ENCODE assay signal across 17 mouse cellular contexts in genomic region chr12:80858307-80858706, GRCm38 (mm10).
A peak's percentile ranks its signal among the peaks of the same experiment; 100 is the strongest.
DNase-seq lines count a peak whose midpoint lies in the region; ATAC-seq and TF ChIP-seq lines count a peak whose summit lies in the region.
"Had no signal": no experiment of that assay in that cellular context is flagged by ENCODE, and none has a peak within 500 bp of the region (broad histone marks: within the 10 kb centered on the region; RNA-seq: fewer than 3 reads in every experiment).

No protein-coding gene starts in this region.

- no peak for TF ChIP-seq EP300 in lung, postnatal 0 days (IDR thresholded peaks at IDR 0.05)

- H3K4me2 ChIP-seq in hindbrain, embryonic 16.5 days (ENCODE audit: low read length): no peak overlapping the region
- H3K4me2 ChIP-seq in forebrain, embryonic 14.5 days (ENCODE audit: low read length): no peak overlapping the region
- H3K4me2 ChIP-seq in midbrain, embryonic 12.5 days (replicated peaks): no peak overlapping the region
- no peak overlapping the region for H3K4me2 ChIP-seq in neural tube, embryonic 15.5 days
- H3K4me2 ChIP-seq in lung, postnatal 0 days (replicated peaks; ENCODE audit: low read depth, low read length): no peak overlapping the region
- H3K4me2 ChIP-seq: heart, embryonic 13.5 days; kidney, embryonic 15.5 days had no signal

- TF ChIP-seq CTCF in lung, postnatal 0 days (IDR thresholded peaks at IDR 0.05): no peak

- no peaks in the 10 kb centered on the region for H3K27me3 ChIP-seq in hindbrain, embryonic 10.5 days (ENCODE audit: insufficient read depth, poor library complexity, severe bottlenecking)
- no peaks in the 10 kb centered on the region for H3K27me3 ChIP-seq in hindbrain, embryonic 16.5 days (replicated peaks; ENCODE audit: control insufficient read depth, insufficient read depth, low read length)
- H3K27me3 ChIP-seq in forebrain, embryonic 14.5 days (replicated peaks; ENCODE audit: control insufficient read depth, insufficient read depth, low read length): no peaks in the 10 kb centered on the region
- H3K27me3 ChIP-seq in midbrain, embryonic 12.5 days: no peaks in the 10 kb centered on the region
- no peaks in the 10 kb centered on the region for H3K27me3 ChIP-seq in neural tube, embryonic 15.5 days (replicated peaks)
- no peaks in the 10 kb centered on the region for H3K27me3 ChIP-seq in lung, postnatal 0 days (replicated peaks; ENCODE audit: insufficient read depth, low read length)
- H3K27me3 ChIP-seq: heart, embryonic 13.5 days; kidney, embryonic 15.5 days had no signal

- H3K4me3 ChIP-seq in hindbrain, embryonic 10.5 days: no peak overlapping the region
- no peak overlapping the region for H3K4me3 ChIP-seq in hindbrain, embryonic 16.5 days (ENCODE audit: low read length)
- no peak overlapping the region for H3K4me3 ChIP-seq in forebrain, embryonic 14.5 days (ENCODE audit: low read depth, low read length)
- H3K4me3 ChIP-seq in midbrain, embryonic 12.5 days: no peak overlapping the region
- H3K4me3 ChIP-seq in neural tube, embryonic 15.5 days (replicated peaks): no peak overlapping the region
- no peak overlapping the region for H3K4me3 ChIP-seq in lung, postnatal 0 days (ENCODE audit: low read depth, low read length)
- H3K4me3 ChIP-seq: heart, embryonic 13.5 days; kidney, embryonic 15.5 days; limb, embryonic 10.5 days had no signal

- H3K27ac ChIP-seq in hindbrain, embryonic 10.5 days: peak overlapping the region; percentile 80
- H3K27ac ChIP-seq in hindbrain, embryonic 16.5 days (ENCODE audit: low read depth, low read length): no peak overlapping the region
- peak overlapping the region; percentile 68 for H3K27ac ChIP-seq in forebrain, embryonic 14.5 days (ENCODE audit: low read depth, low read length)
- peak overlapping the region; percentile 77 for H3K27ac ChIP-seq in midbrain, embryonic 12.5 days (replicated peaks)
- peak overlapping the region; percentile 45; the same call in 1 of the 2 replicates for H3K27ac ChIP-seq in neural tube, embryonic 15.5 days (replicated peaks)
- H3K27ac ChIP-seq in lung, postnatal 0 days (ENCODE audit: low read length): no peak overlapping the region
- H3K27ac ChIP-seq: heart, embryonic 13.5 days; kidney, embryonic 15.5 days; limb, embryonic 10.5 days; liver, embryonic 14.5 days had no signal

- H3K36me3 ChIP-seq in hindbrain, embryonic 10.5 days: no peaks in the 10 kb centered on the region
- no peaks in the 10 kb centered on the region for H3K36me3 ChIP-seq in hindbrain, embryonic 16.5 days (ENCODE audit: control insufficient read depth, insufficient read depth, low read length)
- H3K36me3 ChIP-seq in forebrain, embryonic 14.5 days (ENCODE audit: control insufficient read depth, insufficient read depth, low read length): no peaks in the 10 kb centered on the region
- no peaks in the 10 kb centered on the region for H3K36me3 ChIP-seq in midbrain, embryonic 12.5 days
- no peaks in the 10 kb centered on the region for H3K36me3 ChIP-seq in neural tube, embryonic 15.5 days
- no peaks in the 10 kb centered on the region for H3K36me3 ChIP-seq in lung, postnatal 0 days (ENCODE audit: insufficient read depth, low read length)
- H3K36me3 ChIP-seq: heart, embryonic 13.5 days; kidney, embryonic 15.5 days; limb, embryonic 10.5 days had no signal

- no peak overlapping the region for H3K9ac ChIP-seq in hindbrain, embryonic 16.5 days (ENCODE audit: low read depth, low read length)
- no peak overlapping the region for H3K9ac ChIP-seq in forebrain, embryonic 14.5 days (ENCODE audit: low read length)
- no peak overlapping the region for H3K9ac ChIP-seq in midbrain, embryonic 12.5 days (replicated peaks)
- H3K9ac ChIP-seq in neural tube, embryonic 15.5 days (replicated peaks): no peak overlapping the region
- H3K9ac ChIP-seq in lung, postnatal 0 days (replicated peaks; ENCODE audit: low read depth): no peak overlapping the region
- H3K9ac ChIP-seq: heart, embryonic 13.5 days; kidney, embryonic 15.5 days; liver, embryonic 14.5 days had no signal

- ATAC-seq in hindbrain, embryonic 16.5 days: no peak
- peak; percentile 60 for ATAC-seq in forebrain, embryonic 14.5 days
- ATAC-seq in midbrain, embryonic 12.5 days (ENCODE audit: low FRiP score, low read depth): peak; percentile 90
- ATAC-seq in neural tube, embryonic 15.5 days (ENCODE audit: low FRiP score): no peak
- no peak for ATAC-seq in lung, postnatal 0 days

- peak; percentile 76 for DNase-seq in hindbrain, embryonic 10.5 days (ENCODE audit: low spot score)
- DNase-seq in forebrain, embryonic 14.5 days (ENCODE audit: low spot score): peak; percentile 51
- no peak for DNase-seq in lung, postnatal 0 days (ENCODE audit: low spot score)
- DNase-seq in adrenal gland, postnatal 10 days: no peak
- DNase-seq in layer of hippocampus, postnatal 10 days (ENCODE audit: low spot score in 2 of 2): no peak
- DNase-seq: cerebellum, postnatal 36 days; layer of hippocampus, adult 9-11 months; lung, postnatal 36 days; right cerebral cortex, postnatal 14 days; thymus, postnatal 4 days had no signal

- peaks cover 69% of the 10 kb centered on the region for H3K4me1 ChIP-seq in hindbrain, embryonic 10.5 days (replicated peaks)
- peaks cover 10% of the 10 kb centered on the region for H3K4me1 ChIP-seq in hindbrain, embryonic 16.5 days (ENCODE audit: control insufficient read depth, insufficient read depth, low read depth, low read length)
- peaks cover 22% of the 10 kb centered on the region for H3K4me1 ChIP-seq in forebrain, embryonic 14.5 days (ENCODE audit: control insufficient read depth, insufficient read depth, low read length)
- H3K4me1 ChIP-seq in midbrain, embryonic 12.5 days: peaks cover 38% of the 10 kb centered on the region
- peaks cover 25% of the 10 kb centered on the region for H3K4me1 ChIP-seq in neural tube, embryonic 15.5 days
- peaks cover 22% of the 10 kb centered on the region; the same call in 1 of the 2 replicates for H3K4me1 ChIP-seq in lung, postnatal 0 days (ENCODE audit: insufficient read depth, low read depth, low read length)

- WGBS in hindbrain, embryonic 10.5 days: 57% methylated on average over 2 of the region's 2 CpGs
- WGBS in hindbrain, embryonic 16.5 days: 23% methylated on average over 2 of the region's 2 CpGs
- 70% methylated on average over 2 of the region's 2 CpGs for WGBS in forebrain, embryonic 14.5 days
- 50% methylated on average over 2 of the region's 2 CpGs for WGBS in midbrain, embryonic 12.5 days
- 26% methylated on average over 2 of the region's 2 CpGs for WGBS in neural tube, embryonic 15.5 days
- WGBS in lung, postnatal 0 days: 60% methylated on average over 2 of the region's 2 CpGs

- H3K9me3 ChIP-seq in hindbrain, embryonic 10.5 days: no peaks in the 10 kb centered on the region
- H3K9me3 ChIP-seq in hindbrain, embryonic 16.5 days (ENCODE audit: control insufficient read depth, low read length): no peaks in the 10 kb centered on the region
- H3K9me3 ChIP-seq in forebrain, embryonic 14.5 days (replicated peaks; ENCODE audit: control insufficient read depth, low read length): no peaks in the 10 kb centered on the region
- no peaks in the 10 kb centered on the region for H3K9me3 ChIP-seq in midbrain, embryonic 12.5 days
- H3K9me3 ChIP-seq in neural tube, embryonic 15.5 days (replicated peaks): no peaks in the 10 kb centered on the region
- no peaks in the 10 kb centered on the region for H3K9me3 ChIP-seq in lung, postnatal 0 days (ENCODE audit: low read length)
- H3K9me3 ChIP-seq: heart, embryonic 13.5 days; kidney, embryonic 15.5 days; limb, embryonic 10.5 days had no signal

Comparison
In these comparisons a context has a peak if more than half of its experiments do, and no peak if none do; other contexts are left out.
1. H3K27ac ChIP-seq: peak in hindbrain, embryonic 10.5 days (single experiment), forebrain, embryonic 14.5 days (single experiment), midbrain, embryonic 12.5 days (single experiment) and neural tube, embryonic 15.5 days (single experiment); none in hindbrain, embryonic 16.5 days (single experiment) and lung, postnatal 0 days (single experiment).
2. DNase-seq: peak in hindbrain, embryonic 10.5 days (single experiment) and forebrain, embryonic 14.5 days (single experiment); none in lung, postnatal 0 days (single experiment), adrenal gland, postnatal 10 days (single experiment) and layer of hippocampus, postnatal 10 days (0 of 2).
3. ATAC-seq: peak in forebrain, embryonic 14.5 days (single experiment) and midbrain, embryonic 12.5 days (single experiment); none in hindbrain, embryonic 16.5 days (single experiment), neural tube, embryonic 15.5 days (single experiment) and lung, postnatal 0 days (single experiment).